Mouse (Mus musculus): Measurements from ENCODE around the gene Dctn5. TPM values are rescaled to one million over a fixed set of nuclear protein-coding genes. Genes with fewer than 3 reads are reported as not detected.
A peak's percentile ranks its signal among the peaks of the same experiment; 100 is the strongest.

Gene Dctn5
- 10 to 100 TPM; 51.9 to 52.1 TPM for total RNA-seq (2021)
- long read RNA-seq, experiment 1, transcript Dctn5-201 (6 exons, 1,532 nt), result major isoform, 35 of 45 reads
- long read RNA-seq, experiment 1, partial matches to known transcripts, result 2 of 45 reads
- long read RNA-seq, experiment 1, other reads (novel, unspliced or antisense), result 7 of 45 reads
- long read RNA-seq, experiment 2, transcript Dctn5-201 (6 exons, 1,532 nt), result major isoform, 30 of 54 reads
- long read RNA-seq, experiment 2, partial matches to known transcripts, result 2 of 54 reads
- long read RNA-seq, experiment 2, other reads (novel, unspliced or antisense), result 18 of 54 reads

GRCm38 (mm10) chr7:122132497-122133337, at the start of gene Dctn5, which contains the start of gene Palb2:
TSS of gene Dctn5 (plus strand) at chr7:122133041.
TSS of gene Palb2 (minus strand) at chr7:122132985.
- peak; percentile 91 to 97 for DNase-seq (ENCODE audit: low spot score in 2 of 2)

GRCm38 (mm10) chr7:122087195-122087982, 45.5 kb upstream of the Dctn5 start:
- no peak for DNase-seq (ENCODE audit: low spot score in 2 of 2)

- no peak for DNase-seq (ENCODE audit: low spot score in 2 of 2)
These were observed 38.1 kb upstream of the Dctn5 start for GRCm38 (mm10) chr7:122094564-122095330.

- no peak for DNase-seq (ENCODE audit: low spot score in 2 of 2)
These were observed 34.8 kb upstream of the Dctn5 start for GRCm38 (mm10) chr7:122098009-122098408.

- DNase-seq (ENCODE audit: low spot score in 2 of 2), result no peak
These were observed 33.6 kb upstream of the Dctn5 start for GRCm38 (mm10) chr7:122099222-122099621.

GRCm38 (mm10) chr7:122101014-122101746, 31.7 kb upstream of the Dctn5 start:
- peak in 1 of 2 experiments; percentile 35 for DNase-seq (ENCODE audit: low spot score in 2 of 2)

DNA sequence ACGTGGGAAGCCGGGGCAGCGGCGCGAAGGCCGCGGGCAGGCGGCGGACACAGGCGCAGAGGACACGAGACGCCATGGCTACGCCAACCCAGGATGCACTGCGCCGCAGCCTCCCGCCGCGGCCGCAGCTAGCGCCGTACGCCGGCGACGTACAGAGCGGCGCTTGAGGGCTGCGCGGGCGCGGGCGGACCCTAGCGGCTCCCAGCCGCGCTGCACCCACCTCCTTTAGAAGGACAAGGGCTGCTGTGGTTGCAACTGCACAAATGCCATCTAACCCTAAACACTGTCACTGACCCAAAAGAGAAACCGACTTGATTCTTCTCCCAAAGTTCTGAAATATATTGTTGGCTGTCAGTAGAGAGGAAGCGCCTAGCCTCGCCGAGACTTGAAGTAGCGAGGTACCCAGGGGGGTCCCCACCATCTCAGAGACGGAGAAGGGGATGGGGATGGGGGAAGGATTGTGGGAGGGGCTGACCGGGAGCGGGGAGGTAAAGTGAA, 31.0 kb upstream of the Dctn5 start, which contains the start of gene Ndufab1:
Gene Ndufab1 (minus strand): TSS at position 140 of the 498 bp plus-strand sequence.
- DNase-seq (ENCODE audit: low spot score in 2 of 2), result peak; percentile 79 to 84

- no peak for DNase-seq (ENCODE audit: low spot score in 2 of 2)
These were observed 24.6 kb upstream of the Dctn5 start for GRCm38 (mm10) chr7:122108206-122108605.

- DNase-seq (ENCODE audit: low spot score in 2 of 2), result no peak
These were observed 9.3 kb upstream of the Dctn5 start for GRCm38 (mm10) chr7:122123518-122123917.

DNA sequence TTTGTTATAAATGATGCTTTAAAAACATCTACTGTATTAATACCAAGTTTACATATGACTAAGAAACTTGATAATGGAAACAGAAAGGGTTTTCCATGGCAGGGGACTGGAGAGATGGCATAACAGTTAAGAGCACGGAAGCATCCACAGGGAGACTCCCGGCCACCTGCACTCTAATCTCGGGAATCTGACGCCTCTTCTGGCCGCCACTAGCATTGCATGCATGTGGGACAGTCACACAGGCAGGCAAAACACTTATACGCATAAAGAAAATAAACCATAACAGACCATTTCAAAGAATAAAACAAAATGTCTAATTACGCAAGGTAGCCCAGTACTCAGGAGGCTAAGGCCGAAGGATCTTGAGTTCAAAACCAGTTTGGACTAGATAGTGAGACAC, 7.2 kb upstream of the Dctn5 start:
- DNase-seq (ENCODE audit: low spot score in 2 of 2), result no peak

DNA sequence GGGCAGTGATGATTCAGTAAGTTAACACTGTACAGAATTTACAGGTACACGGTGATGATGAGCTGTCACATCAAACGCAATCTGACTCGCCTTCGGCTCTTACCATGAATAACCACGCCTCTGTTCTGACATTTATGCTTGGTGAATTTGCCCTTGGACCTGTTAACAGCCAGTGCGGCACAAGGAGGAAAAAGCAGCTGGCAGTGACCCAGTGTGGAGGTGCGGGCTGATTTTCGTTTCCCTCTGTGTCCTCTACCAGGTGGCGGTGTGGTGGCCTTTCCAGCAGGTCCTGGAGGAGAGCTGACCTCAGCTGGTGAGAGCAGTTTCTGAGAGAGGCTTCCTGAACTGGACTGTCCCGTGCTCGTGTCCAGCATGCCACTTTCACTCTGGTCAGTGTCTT, 5.9 kb upstream of the Dctn5 start:
- no peak for DNase-seq (ENCODE audit: low spot score in 2 of 2)

DNA sequence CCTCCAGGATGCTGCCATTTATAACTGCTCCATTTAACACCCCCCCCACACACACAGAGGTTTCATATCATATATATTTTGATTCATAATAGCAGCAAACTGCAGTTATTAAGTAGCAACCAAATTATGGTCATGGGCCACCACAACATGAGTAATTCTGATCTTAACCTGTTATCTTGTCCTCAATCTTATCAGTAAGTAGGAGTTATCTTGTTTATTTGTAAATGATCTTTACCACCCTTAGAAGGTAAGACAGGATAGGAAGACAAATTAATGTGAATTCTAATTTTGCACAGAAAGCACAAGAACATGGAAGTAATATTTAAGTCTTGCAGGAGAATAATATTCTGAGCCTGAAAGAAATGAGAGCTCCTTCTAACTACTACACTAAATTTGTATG, 1.0 kb upstream of the Dctn5 start:
- DNase-seq (ENCODE audit: low spot score in 2 of 2), result no peak

GRCm38 (mm10) chr7:122133338-122133625, 441 bp downstream of the Dctn5 start:
- no peak for DNase-seq (ENCODE audit: low spot score in 2 of 2)

DNA sequence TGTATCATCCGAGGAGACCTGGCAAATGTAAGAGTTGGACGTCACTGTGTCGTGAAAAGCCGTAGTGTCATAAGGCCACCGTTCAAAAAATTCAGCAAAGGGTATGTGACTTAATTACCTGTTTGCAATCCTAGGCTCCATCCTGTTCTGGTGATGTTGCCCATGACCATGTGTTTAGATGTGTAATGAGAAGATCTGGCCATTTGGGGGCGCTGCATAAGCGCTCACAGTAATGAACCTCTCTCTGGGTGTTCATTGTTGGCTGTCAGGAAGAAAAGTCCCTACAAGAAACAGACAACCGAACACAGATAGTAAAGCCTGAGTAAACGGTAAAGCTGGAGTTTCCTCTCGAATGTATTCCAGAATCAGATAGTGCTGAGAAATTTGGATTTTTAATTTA, 2.2 kb downstream of the Dctn5 start:
- DNase-seq (ENCODE audit: low spot score in 2 of 2), result no peak

GRCm38 (mm10) chr7:122137071-122137470, 4.2 kb downstream of the Dctn5 start:
- no peak for DNase-seq (ENCODE audit: low spot score in 2 of 2)

- no peak for DNase-seq (ENCODE audit: low spot score in 2 of 2)
These were observed 5.3 kb downstream of the Dctn5 start for GRCm38 (mm10) chr7:122138190-122138589.

GRCm38 (mm10) chr7:122140991-122141390, 8.2 kb downstream of the Dctn5 start:
- no peak for DNase-seq (ENCODE audit: low spot score in 2 of 2)

- no peak for DNase-seq (ENCODE audit: low spot score in 2 of 2)
These were observed 19.6 kb downstream of the Dctn5 start for GRCm38 (mm10) chr7:122152473-122152872.

GRCm38 (mm10) chr7:122158488-122158887, 25.6 kb downstream of the Dctn5 start:
- no peak for DNase-seq (ENCODE audit: low spot score in 2 of 2)
